8 mouse cellular contexts compared by ENCODE assay signal in genomic region chr10:107272131-107272803, GRCm38 (mm10). TPM values are rescaled to one million over a fixed set of nuclear protein-coding genes. Genes with fewer than 3 reads are reported as not detected.
DNase-seq lines count a peak whose midpoint lies in the region; ATAC-seq and TF ChIP-seq lines count a peak whose summit lies in the region.

No protein-coding gene starts in this region.

- H3K36me3 ChIP-seq in intestine, postnatal 0 days (ENCODE audit: control insufficient read depth, insufficient read depth): no peaks in the 10 kb centered on the region
- no peaks in the 10 kb centered on the region for H3K36me3 ChIP-seq in limb, embryonic 14.5 days (ENCODE audit: control insufficient read depth, insufficient read depth, low read length)
- no peaks in the 10 kb centered on the region for H3K36me3 ChIP-seq in neural tube, embryonic 11.5 days (ENCODE audit: control insufficient read depth, insufficient read depth, low read length)

- ATAC-seq in intestine, postnatal 0 days: peak; percentile 69
- ATAC-seq in limb, embryonic 14.5 days (ENCODE audit: low FRiP score, low read depth): peak; percentile 56; the same call in 1 of the 2 replicates
- peak; percentile 75 for ATAC-seq in neural tube, embryonic 11.5 days (ENCODE audit: insufficient read depth, low FRiP score, low TSS enrichment)

- H3K27me3 ChIP-seq in intestine, postnatal 0 days (replicated peaks; ENCODE audit: control insufficient read depth, insufficient read depth, low read length): peaks cover 18% of the 10 kb centered on the region; the same call in 1 of the 2 replicates
- peaks cover 28% of the 10 kb centered on the region for H3K27me3 ChIP-seq in limb, embryonic 14.5 days (ENCODE audit: control insufficient read depth, insufficient read depth, low read length)
- 0 out of 2 replicates have a peak, but pooled peaks cover 2% of the 10 kb centered on the region for H3K27me3 ChIP-seq in neural tube, embryonic 11.5 days (ENCODE audit: control insufficient read depth, insufficient read depth, low read length)

- TF ChIP-seq CTCF in gastrocnemius, adult 2 months (IDR thresholded peaks at IDR 0.05): no peak
- TF ChIP-seq CTCF in intestine, postnatal 0 days (IDR thresholded peaks at IDR 0.05; ENCODE audit: low read depth): 0 out of 2 replicates have a peak, but pooled peaks have one; percentile 6

- H3K9me3 ChIP-seq in intestine, postnatal 0 days (ENCODE audit: control insufficient read depth): no peaks in the 10 kb centered on the region
- H3K9me3 ChIP-seq in limb, embryonic 14.5 days (ENCODE audit: control insufficient read depth, low read length): no peaks in the 10 kb centered on the region
- no peaks in the 10 kb centered on the region for H3K9me3 ChIP-seq in neural tube, embryonic 11.5 days (ENCODE audit: control insufficient read depth, low read length)

- DNase-seq in gastrocnemius, adult 18-20 months (ENCODE audit: low spot score): peak; percentile 5
- no peak for DNase-seq in gastrocnemius, adult 8-10 months (ENCODE audit: low spot score in 2 of 2)
- DNase-seq in cerebellum, postnatal 25 days: peak; percentile 79 to 84
- peak; percentile 57 for DNase-seq in gastrocnemius, adult 2 months
- no peak for DNase-seq in limb, embryonic 14.5 days (ENCODE audit: low spot score)
- DNase-seq in neural tube, embryonic 11.5 days (ENCODE audit: low spot score): peak; percentile 76
- DNase-seq in thymus, adult 18-20 months: no peak

- WGBS in intestine, postnatal 0 days: under 1% methylated on average over 41 of the region's 41 CpGs
- under 1% methylated on average over 36 of the region's 41 CpGs for WGBS in limb, embryonic 14.5 days
- under 1% methylated on average over 41 of the region's 41 CpGs for WGBS in neural tube, embryonic 11.5 days

- TF ChIP-seq POLR2A in limb, embryonic 14.5 days (IDR thresholded peaks at IDR 0.05; ENCODE audit: borderline replicate concordance, extremely low read depth, insufficient read depth, insufficient read length): no peak

- H3K9ac ChIP-seq in intestine, postnatal 0 days (ENCODE audit: low read depth, low read length): peak overlapping the region; percentile 31; the same call in 1 of the 2 replicates
- peak overlapping the region; percentile 62 for H3K9ac ChIP-seq in limb, embryonic 14.5 days (ENCODE audit: low read depth, low read length, severe bottlenecking)
- H3K9ac ChIP-seq in neural tube, embryonic 11.5 days (ENCODE audit: low read length): peak overlapping the region; percentile 64

- peak overlapping the region; percentile 76 for H3K4me3 ChIP-seq in gastrocnemius, adult 2 months
- H3K4me3 ChIP-seq in intestine, postnatal 0 days (ENCODE audit: low read depth, low read length): peak overlapping the region; percentile 62
- peak overlapping the region; percentile 55 for H3K4me3 ChIP-seq in limb, embryonic 14.5 days (replicated peaks; ENCODE audit: low read length)
- peak overlapping the region; percentile 61 for H3K4me3 ChIP-seq in neural tube, embryonic 11.5 days (ENCODE audit: low read depth, low read length)

- H3K4me2 ChIP-seq in intestine, postnatal 0 days (replicated peaks; ENCODE audit: low read depth): peak overlapping the region; percentile 98
- peak overlapping the region; percentile 94 for H3K4me2 ChIP-seq in limb, embryonic 14.5 days (replicated peaks; ENCODE audit: low read depth, low read length, severe bottlenecking)
- H3K4me2 ChIP-seq in neural tube, embryonic 11.5 days (ENCODE audit: low read depth): peak overlapping the region; percentile 69

- no peaks in the 10 kb centered on the region for H3K4me1 ChIP-seq in intestine, postnatal 0 days (replicated peaks; ENCODE audit: control insufficient read depth, insufficient read depth, low read length)
- no peaks in the 10 kb centered on the region for H3K4me1 ChIP-seq in limb, embryonic 14.5 days (ENCODE audit: control insufficient read depth, insufficient read depth, low read length)
- no peaks in the 10 kb centered on the region for H3K4me1 ChIP-seq in neural tube, embryonic 11.5 days (ENCODE audit: control insufficient read depth, insufficient read depth, low read length)

- intact Hi-C loops in gastrocnemius, adult 2 months (cut with DNase I): no loop called here

- H3K27ac ChIP-seq in gastrocnemius, adult 2 months: peak overlapping the region; percentile 78
- H3K27ac ChIP-seq in intestine, postnatal 0 days (ENCODE audit: low read depth, low read length): no peak overlapping the region
- no peak overlapping the region for H3K27ac ChIP-seq in limb, embryonic 14.5 days (replicated peaks; ENCODE audit: low read depth, low read length)
- H3K27ac ChIP-seq in neural tube, embryonic 11.5 days (ENCODE audit: low read depth, low read length): peak overlapping the region; percentile 69

RNA-seq across cellular contexts. Expression of gene Lin7a, which starts 0.8 kb away (rescaled TPM):
- total RNA-seq in gastrocnemius, adult 18-20 months (2021): 1 to 10 TPM; 1.1 to 1.4 TPM
- total RNA-seq in gastrocnemius, adult 8-10 months (2022): 1 to 10 TPM in 1 of 4 experiments, under 1 TPM in 3; 0.70 to 1.7 (median 0.86) TPM
- 1 to 10 TPM in 1 of 2 experiments, under 1 TPM in 1; 0.99 to 1.8 TPM for total RNA-seq in gastrocnemius, adult 2 months (2021)
- polyA plus RNA-seq in intestine, postnatal 0 days (2015; fragmentation: Nextera tagmentation; extraction: Ambion mirVana): 0.90 and 0.92 TPM in 2 replicates
- polyA plus RNA-seq in limb, embryonic 14.5 days (2012; rRNA removed): 2.1 and 2.6 TPM in 2 replicates
- polyA plus RNA-seq in limb, embryonic 14.5 days (2014; fragmentation: Nextera tagmentation; extraction: Ambion mirVana): 4.7 and 5.2 TPM in 2 replicates
- polyA plus RNA-seq in neural tube, embryonic 11.5 days (2014; fragmentation: Nextera tagmentation; extraction: Ambion mirVana): 24.0 and 26.1 TPM in 2 replicates

Comparison
In these comparisons a context has a peak if more than half of its experiments do, and no peak if none do; other contexts are left out.
1. DNase-seq: peak in gastrocnemius, adult 18-20 months (single experiment), cerebellum, postnatal 25 days (2 of 2), gastrocnemius, adult 2 months (single experiment) and neural tube, embryonic 11.5 days (single experiment); none in gastrocnemius, adult 8-10 months (0 of 2), limb, embryonic 14.5 days (single experiment) and thymus, adult 18-20 months (0 of 2).
2. H3K27ac ChIP-seq: peak in gastrocnemius, adult 2 months (single experiment) and neural tube, embryonic 11.5 days (single experiment); none in intestine, postnatal 0 days (single experiment) and limb, embryonic 14.5 days (single experiment).
3. Peak in every context shown above with its lines, with median percentiles within 50 percentile points of each other: H3K4me3 ChIP-seq, ATAC-seq, H3K4me2 ChIP-seq and H3K9ac ChIP-seq.